Mouse (Mus musculus): Measurements from ENCODE around the gene Arl15. TPM values are rescaled to one million over a fixed set of nuclear protein-coding genes. Genes with fewer than 3 reads are reported as not detected.

The Arl15 gene
- polyA plus RNA-seq, 1 experiment from 2014 or later: 8.6 TPM

GRCm38 (mm10) chr13:114075724-114076384 is 281.5 kb downstream of the Arl15 start:
- Histone ChIP-seq H3K27ac (ENCODE audit: low read depth) (no peak overlapping the region), H3K4me1 (replicated peaks; ENCODE audit: control insufficient read depth, insufficient read depth, low read length) (no peaks in the 10 kb centered on the region), H3K9me3 (ENCODE audit: control insufficient read depth, low read length) (no peaks in the 10 kb centered on the region), H3K9ac (ENCODE audit: low read length) (no peak overlapping the region), H3K27me3 (replicated peaks; ENCODE audit: control insufficient read depth, insufficient read depth, low read length) (no peaks in the 10 kb centered on the region), H3K4me3 (ENCODE audit: low read depth, low read length) (no peak overlapping the region), H3K4me2 (ENCODE audit: low read length) (no peak overlapping the region), H3K36me3 (ENCODE audit: control insufficient read depth, insufficient read depth, low read length) (no peaks in the 10 kb centered on the region)
- ATAC-seq (replicated peaks; ENCODE audit: low FRiP score, low TSS enrichment, low read depth) (peak; percentile 43; the same call in 1 of the 2 replicates), DNase-seq (ENCODE audit: low spot score) (no peak)
- 72% methylated on average over 9 of the region's 9 CpGs for WGBS

- Histone ChIP-seq H3K27me3 (replicated peaks; ENCODE audit: control insufficient read depth, insufficient read depth, low read length) (no peaks in the 10 kb centered on the region), H3K9ac (ENCODE audit: low read length) (no peak overlapping the region), H3K36me3 (ENCODE audit: control insufficient read depth, insufficient read depth, low read length) (no peaks in the 10 kb centered on the region), H3K4me3 (ENCODE audit: low read depth, low read length) (no peak overlapping the region), H3K4me2 (ENCODE audit: low read length) (no peak overlapping the region), H3K9me3 (ENCODE audit: control insufficient read depth, low read length) (no peaks in the 10 kb centered on the region), H3K4me1 (replicated peaks; ENCODE audit: control insufficient read depth, insufficient read depth, low read length) (no peaks in the 10 kb centered on the region), H3K27ac (ENCODE audit: low read depth) (no peak overlapping the region)
- 86% methylated on average over 9 of the region's 9 CpGs for WGBS
- ATAC-seq (replicated peaks; ENCODE audit: low FRiP score, low TSS enrichment, low read depth) (no peak), DNase-seq (ENCODE audit: low spot score) (no peak)
Observed at GRCm38 (mm10) chr13:114077181-114077580, 282.9 kb downstream of the Arl15 start.

GRCm38 (mm10) chr13:114077584-114078270 is 283.4 kb downstream of the Arl15 start:
- Histone ChIP-seq H3K4me3 (ENCODE audit: low read depth, low read length) (no peak overlapping the region), H3K4me1 (replicated peaks; ENCODE audit: control insufficient read depth, insufficient read depth, low read length) (no peaks in the 10 kb centered on the region), H3K9me3 (ENCODE audit: control insufficient read depth, low read length) (no peaks in the 10 kb centered on the region), H3K27ac (ENCODE audit: low read depth) (no peak overlapping the region), H3K27me3 (replicated peaks; ENCODE audit: control insufficient read depth, insufficient read depth, low read length) (no peaks in the 10 kb centered on the region), H3K4me2 (ENCODE audit: low read length) (no peak overlapping the region), H3K36me3 (ENCODE audit: control insufficient read depth, insufficient read depth, low read length) (no peaks in the 10 kb centered on the region), H3K9ac (ENCODE audit: low read length) (no peak overlapping the region)
- DNase-seq (ENCODE audit: low spot score) (no peak), ATAC-seq (replicated peaks; ENCODE audit: low FRiP score, low TSS enrichment, low read depth) (no peak)
- 69% methylated on average over 17 of the region's 17 CpGs for WGBS

GRCm38 (mm10) chr13:114078851-114079250 is 284.5 kb downstream of the Arl15 start:
- H3K9me3 ChIP-seq (ENCODE audit: control insufficient read depth, low read length): no peaks in the 10 kb centered on the region
- WGBS: 90% methylated on average over 4 of the region's 4 CpGs
- no peak for DNase-seq (ENCODE audit: low spot score)

GRCm38 (mm10) chr13:114079751-114080150 is 285.4 kb downstream of the Arl15 start:
- no peak for ATAC-seq (replicated peaks; ENCODE audit: low FRiP score, low TSS enrichment, low read depth)
- Histone ChIP-seq H3K4me3 (ENCODE audit: low read depth, low read length) (no peak overlapping the region), H3K4me2 (ENCODE audit: low read length) (no peak overlapping the region), H3K36me3 (ENCODE audit: control insufficient read depth, insufficient read depth, low read length) (no peaks in the 10 kb centered on the region), H3K27me3 (replicated peaks; ENCODE audit: control insufficient read depth, insufficient read depth, low read length) (no peaks in the 10 kb centered on the region), H3K4me1 (replicated peaks; ENCODE audit: control insufficient read depth, insufficient read depth, low read length) (no peaks in the 10 kb centered on the region), H3K9me3 (ENCODE audit: control insufficient read depth, low read length) (no peaks in the 10 kb centered on the region), H3K9ac (ENCODE audit: low read length) (no peak overlapping the region), H3K27ac (ENCODE audit: low read depth) (no peak overlapping the region)
- DNase-seq (ENCODE audit: low spot score): no peak
- WGBS: 90% methylated on average over 6 of the region's 6 CpGs

More at GRCm38 (mm10) chr13:114078851-114079250, 284.5 kb downstream of the Arl15 start:
- H3K9ac ChIP-seq (ENCODE audit: low read length): no peak overlapping the region
- no peaks in the 10 kb centered on the region for H3K27me3 ChIP-seq (replicated peaks; ENCODE audit: control insufficient read depth, insufficient read depth, low read length)
- no peak for ATAC-seq (replicated peaks; ENCODE audit: low FRiP score, low TSS enrichment, low read depth)
- no peaks in the 10 kb centered on the region for H3K36me3 ChIP-seq (ENCODE audit: control insufficient read depth, insufficient read depth, low read length)
- no peak overlapping the region for H3K4me2 ChIP-seq (ENCODE audit: low read length)
- H3K27ac ChIP-seq (ENCODE audit: low read depth): no peak overlapping the region
- no peak overlapping the region for H3K4me3 ChIP-seq (ENCODE audit: low read depth, low read length)
- no peaks in the 10 kb centered on the region for H3K4me1 ChIP-seq (replicated peaks; ENCODE audit: control insufficient read depth, insufficient read depth, low read length)

- Histone ChIP-seq H3K9ac (ENCODE audit: low read length) (no peak overlapping the region), H3K4me2 (ENCODE audit: low read length) (no peak overlapping the region), H3K9me3 (ENCODE audit: control insufficient read depth, low read length) (no peaks in the 10 kb centered on the region), H3K4me3 (ENCODE audit: low read depth, low read length) (no peak overlapping the region), H3K36me3 (ENCODE audit: control insufficient read depth, insufficient read depth, low read length) (no peaks in the 10 kb centered on the region), H3K4me1 (replicated peaks; ENCODE audit: control insufficient read depth, insufficient read depth, low read length) (no peaks in the 10 kb centered on the region), H3K27me3 (replicated peaks; ENCODE audit: control insufficient read depth, insufficient read depth, low read length) (no peaks in the 10 kb centered on the region), H3K27ac (ENCODE audit: low read depth) (no peak overlapping the region)
- DNase-seq (ENCODE audit: low spot score): no peak
- 95% methylated on average over 8 of the region's 8 CpGs for WGBS
- ATAC-seq (replicated peaks; ENCODE audit: low FRiP score, low TSS enrichment, low read depth): no peak
Observed at GRCm38 (mm10) chr13:114080491-114080890, 286.2 kb downstream of the Arl15 start.

- H3K36me3 ChIP-seq (ENCODE audit: control insufficient read depth, insufficient read depth, low read length): no peaks in the 10 kb centered on the region
- DNase-seq (ENCODE audit: low spot score): no peak
- H3K27ac ChIP-seq (ENCODE audit: low read depth): no peak overlapping the region
- no peak overlapping the region for H3K4me2 ChIP-seq (ENCODE audit: low read length)
- H3K27me3 ChIP-seq (replicated peaks; ENCODE audit: control insufficient read depth, insufficient read depth, low read length): no peaks in the 10 kb centered on the region
- 79% methylated on average over 3 of the region's 3 CpGs for WGBS
- H3K9ac ChIP-seq (ENCODE audit: low read length): no peak overlapping the region
- ATAC-seq (replicated peaks; ENCODE audit: low FRiP score, low TSS enrichment, low read depth): no peak
- no peaks in the 10 kb centered on the region for H3K9me3 ChIP-seq (ENCODE audit: control insufficient read depth, low read length)
- no peak overlapping the region for H3K4me3 ChIP-seq (ENCODE audit: low read depth, low read length)
- no peaks in the 10 kb centered on the region for H3K4me1 ChIP-seq (replicated peaks; ENCODE audit: control insufficient read depth, insufficient read depth, low read length)
Observed at GRCm38 (mm10) chr13:114083570-114084138, 289.3 kb downstream of the Arl15 start.

- Histone ChIP-seq H3K9ac (ENCODE audit: low read length) (no peak overlapping the region), H3K4me1 (replicated peaks; ENCODE audit: control insufficient read depth, insufficient read depth, low read length) (no peaks in the 10 kb centered on the region), H3K4me3 (ENCODE audit: low read depth, low read length) (no peak overlapping the region)
Observed at GRCm38 (mm10) chr13:114085442-114085841, 291.1 kb downstream of the Arl15 start.

More at GRCm38 (mm10) chr13:114085442-114085841, 291.1 kb downstream of the Arl15 start:
- H3K36me3 ChIP-seq (ENCODE audit: control insufficient read depth, insufficient read depth, low read length): no peaks in the 10 kb centered on the region
- WGBS: 81% methylated on average over 8 of the region's 8 CpGs
- DNase-seq (ENCODE audit: low spot score) (no peak), ATAC-seq (replicated peaks; ENCODE audit: low FRiP score, low TSS enrichment, low read depth) (no peak)
- H3K9me3 ChIP-seq (ENCODE audit: control insufficient read depth, low read length): no peaks in the 10 kb centered on the region
- H3K27me3 ChIP-seq (replicated peaks; ENCODE audit: control insufficient read depth, insufficient read depth, low read length): no peaks in the 10 kb centered on the region
- no peak overlapping the region for H3K4me2 ChIP-seq (ENCODE audit: low read length)
- no peak overlapping the region for H3K27ac ChIP-seq (ENCODE audit: low read depth)

Measured in intestine, embryonic 14.5 days (tissue).